Mouse (Mus musculus) intestine, embryonic 14.5 days (tissue): ENCODE results near the gene Olfr102. TPM values are rescaled to one million over a fixed set of nuclear protein-coding genes. Genes with fewer than 3 reads are reported as not detected.
A peak's percentile ranks its signal among the peaks of the same experiment; 100 is the strongest.

ENCODE experiments used
- ATAC-seq: fragments of 200-750 bp; cut with Nextera tagmentation; replicated peaks from 2 replicates; pipeline ENCODE4 v1.8.0; 2017; ENCODE audit warnings: low read depth, moderate number of reproducible peaks, moderate TSS enrichment, moderate library complexity; ENCODE audit not compliant: low FRiP score, low TSS enrichment
- DNase-seq: peaks from one replicate; pipeline ENCODE4 v3.0.0-alpha.2; 2018; ENCODE audit warnings: low spot score
- H3K27ac ChIP-seq: fragments of 300-500 bp; sonication (generic); 2 replicates; pipeline ENCODE4 v1.5.1; 2014; ENCODE audit warnings: low read depth, mild to moderate bottlenecking, control low read depth
- H3K27me3 ChIP-seq: fragments of 300-500 bp; sonication (generic); replicated peaks from 2 replicates; pipeline ENCODE4 v1.6.1; 2014; ENCODE audit warnings: low read length, control low read depth; ENCODE audit not compliant: control insufficient read depth, insufficient read depth
- H3K36me3 ChIP-seq: fragments of 300-500 bp; sonication (generic); 2 replicates; pipeline ENCODE4 v1.6.1; 2014; ENCODE audit warnings: low read length, control low read depth; ENCODE audit not compliant: control insufficient read depth, insufficient read depth
- H3K4me1 ChIP-seq: fragments of 300-500 bp; sonication (generic); replicated peaks from 2 replicates; pipeline ENCODE4 v1.6.1; 2014; ENCODE audit warnings: low read length, control low read depth, mixed read lengths; ENCODE audit not compliant: control insufficient read depth, insufficient read depth
- H3K4me2 ChIP-seq: fragments of 300-500 bp; sonication (generic); 2 replicates; pipeline ENCODE4 v1.6.1; 2014; ENCODE audit warnings: low read length
- H3K4me3 ChIP-seq: fragments of 300-500 bp; sonication (generic); 2 replicates; pipeline ENCODE4 v1.5.1; 2014; ENCODE audit warnings: low read depth, low read length, control low read depth, mixed read lengths
- H3K9ac ChIP-seq: fragments of 300-500 bp; sonication (generic); 2 replicates; pipeline ENCODE4 v1.6.1; 2014; ENCODE audit warnings: mild to moderate bottlenecking, low read length
- H3K9me3 ChIP-seq: fragments of 300-500 bp; sonication (generic); 2 replicates; pipeline ENCODE4 v1.6.1; 2016; ENCODE audit warnings: low read length, control low read depth; ENCODE audit not compliant: control insufficient read depth
- WGBS: fragments of 180-500 bp; shearing (Covaris S2); extraction: QIAGEN DNeasy Blood & Tissue Kit; methylation state at CpG from one replicate; pipeline ENCODE4 v1.1.7; 2014; 5-methylcytosine and 5-hydroxymethylcytosine counted together
- polyA plus RNA-seq: library from polyadenylated mRNA; unstranded; fragments of >200 nt; fragmentation: Nextera tagmentation; extraction: Ambion mirVana; gene quantifications from 2 replicates; pipeline ENCODE4 v1.2.1, GENCODE M21; 2014

Olfr102 gene
- not detected in 2 replicates for polyA plus RNA-seq

DNA sequence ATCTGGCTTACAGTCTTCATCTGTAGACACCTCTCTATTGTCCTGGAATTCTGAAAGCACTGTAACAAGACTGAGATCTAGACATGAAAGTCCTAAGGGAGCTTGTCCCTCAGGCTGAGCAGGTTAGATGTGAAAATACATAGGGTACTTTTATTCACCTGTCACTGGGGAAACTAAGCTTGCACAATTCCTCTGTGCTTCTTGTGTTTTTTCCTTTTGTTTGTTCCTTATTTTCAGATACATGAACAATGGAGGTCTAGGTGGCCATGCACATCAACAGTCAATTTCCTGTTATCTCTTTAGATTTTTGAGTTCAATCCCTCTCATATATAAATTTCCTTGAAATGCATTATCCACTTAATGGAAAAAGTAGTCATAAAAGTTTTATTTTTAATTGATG, at the start of gene Olfr102:
Olfr102 (minus strand) TSS at position 101 of the 400 bp plus-strand sequence.
- Histone ChIP-seq H3K9me3 (no peaks in the 10 kb centered on the region), H3K27me3 (no peaks in the 10 kb centered on the region), H3K4me3 (no peak within 1 kb of the TSS), H3K27ac (no peak within 1 kb of the TSS), H3K9ac (no peak within 1 kb of the TSS), H3K36me3 (no peaks in the 10 kb centered on the region), H3K4me1 (no peaks in the 10 kb centered on the region), H3K4me2 (no peak within 1 kb of the TSS)
- ATAC-seq = no peak
- DNase-seq = no peak

GRCm38 (mm10) chr17:37359282-37359681, 42.4 kb upstream of the Olfr102 start, which contains the start of gene Olfr104-ps:
TSS of gene Olfr104-ps (plus strand) at chr17:37359582.
- H3K27me3 ChIP-seq = no peaks in the 10 kb centered on the region
- no peak within 1 kb of the TSS for H3K27ac ChIP-seq
- no peaks in the 10 kb centered on the region for H3K36me3 ChIP-seq
- H3K4me2 ChIP-seq = no peak within 1 kb of the TSS
- DNase-seq (no peak), ATAC-seq (no peak)
- H3K9ac ChIP-seq = no peak within 1 kb of the TSS
- H3K4me3 ChIP-seq = no peak within 1 kb of the TSS
- H3K4me1 ChIP-seq = no peaks in the 10 kb centered on the region
- no peaks in the 10 kb centered on the region for H3K9me3 ChIP-seq

- Histone ChIP-seq H3K9me3 (no peaks in the 10 kb centered on the region), H3K9ac (no peak within 1 kb of the TSS), H3K4me1 (no peaks in the 10 kb centered on the region), H3K36me3 (no peaks in the 10 kb centered on the region), H3K4me2 (no peak within 1 kb of the TSS), H3K4me3 (no peak within 1 kb of the TSS), H3K27me3 (no peaks in the 10 kb centered on the region), H3K27ac (no peak within 1 kb of the TSS)
- DNase-seq (no peak), ATAC-seq (no peak)
- 90% methylated on average over 2 of the region's 2 CpGs for WGBS
Measured at GRCm38 (mm10) chr17:37339598-37339997, 22.7 kb upstream of the Olfr102 start, which contains the start of gene Olfr103. TSS of gene Olfr103 (minus strand) at chr17:37339698.

DNA sequence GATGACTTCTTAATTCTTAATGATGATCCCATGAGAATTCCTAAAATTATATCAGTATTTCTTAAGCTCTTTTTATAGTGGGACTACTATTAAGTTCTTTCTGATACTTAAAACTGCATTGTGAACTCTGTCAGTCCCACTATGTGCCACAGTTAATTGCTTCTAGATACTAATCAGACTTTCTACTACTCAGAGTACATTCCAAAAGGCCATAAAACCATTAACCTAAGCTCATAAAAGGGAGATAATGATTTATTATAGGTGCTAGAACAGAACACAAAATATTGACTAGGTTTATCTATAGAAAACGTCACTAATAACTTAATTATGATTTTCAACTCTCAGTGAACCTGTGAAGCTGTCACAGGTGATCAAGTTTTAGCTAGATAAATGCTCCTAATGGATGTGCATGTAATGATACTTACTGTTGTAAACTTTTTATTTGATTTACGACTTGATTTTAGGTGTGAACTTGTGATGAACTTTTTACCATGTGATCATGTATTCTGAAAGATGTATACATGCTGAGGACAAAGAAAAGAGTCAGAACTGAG, 6.6 kb downstream of the Olfr102 start:
- 32% methylated on average over 2 of the region's 2 CpGs for WGBS
- peak; percentile 78; the same call in 1 of the 2 replicates for ATAC-seq

DNA sequence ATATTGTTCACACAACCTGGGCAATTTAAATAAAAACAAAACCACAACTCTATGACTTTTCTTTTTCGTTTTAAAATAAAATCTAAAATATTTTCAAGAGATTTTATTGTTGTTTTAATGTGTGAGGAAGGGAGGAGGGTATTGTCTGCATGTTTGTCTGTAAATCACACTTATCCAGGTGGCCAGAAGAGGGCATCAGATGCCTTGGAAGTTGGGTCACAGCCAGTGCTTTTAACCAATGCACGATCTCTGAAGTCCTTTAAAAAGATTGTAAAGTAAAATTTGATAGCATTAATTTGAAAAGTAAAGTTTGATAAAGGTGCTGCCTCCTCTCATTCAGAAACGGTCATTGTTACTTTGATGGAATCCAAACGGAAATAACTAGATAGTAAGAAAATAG, 8.4 kb downstream of the Olfr102 start:
- Histone ChIP-seq H3K4me3 (no peak overlapping the region), H3K9me3 (no peaks in the 10 kb centered on the region), H3K27me3 (no peaks in the 10 kb centered on the region), H3K4me1 (no peaks in the 10 kb centered on the region), H3K27ac (no peak overlapping the region), H3K4me2 (no peak overlapping the region), H3K9ac (no peak overlapping the region), H3K36me3 (no peaks in the 10 kb centered on the region)
- WGBS = 38% methylated on average over 4 of the region's 4 CpGs
- ATAC-seq (no peak), DNase-seq (no peak)

More for the DNA sequence above, 6.6 kb downstream of the Olfr102 start:
- Histone ChIP-seq H3K27me3 (no peaks in the 10 kb centered on the region), H3K4me2 (no peak overlapping the region), H3K9ac (no peak overlapping the region), H3K4me1 (no peaks in the 10 kb centered on the region), H3K36me3 (no peaks in the 10 kb centered on the region), H3K4me3 (no peak overlapping the region), H3K27ac (no peak overlapping the region), H3K9me3 (no peaks in the 10 kb centered on the region)
- DNase-seq = no peak

- no peak within 1 kb of the TSS for H3K27ac ChIP-seq
- no peak within 1 kb of the TSS for H3K4me2 ChIP-seq
- H3K4me1 ChIP-seq = no peaks in the 10 kb centered on the region
- no peaks in the 10 kb centered on the region for H3K9me3 ChIP-seq
- no peak within 1 kb of the TSS for H3K4me3 ChIP-seq
- WGBS = 78% methylated on average over 4 of the region's 4 CpGs
- no peak within 1 kb of the TSS for H3K9ac ChIP-seq
- ATAC-seq (no peak), DNase-seq (no peak)
- no peaks in the 10 kb centered on the region for H3K36me3 ChIP-seq
- no peaks in the 10 kb centered on the region for H3K27me3 ChIP-seq
Measured at GRCm38 (mm10) chr17:37304213-37304612, 12.6 kb downstream of the Olfr102 start, which contains the start of gene Olfr101. TSS of gene Olfr101 (minus strand) at chr17:37304313.

DNA sequence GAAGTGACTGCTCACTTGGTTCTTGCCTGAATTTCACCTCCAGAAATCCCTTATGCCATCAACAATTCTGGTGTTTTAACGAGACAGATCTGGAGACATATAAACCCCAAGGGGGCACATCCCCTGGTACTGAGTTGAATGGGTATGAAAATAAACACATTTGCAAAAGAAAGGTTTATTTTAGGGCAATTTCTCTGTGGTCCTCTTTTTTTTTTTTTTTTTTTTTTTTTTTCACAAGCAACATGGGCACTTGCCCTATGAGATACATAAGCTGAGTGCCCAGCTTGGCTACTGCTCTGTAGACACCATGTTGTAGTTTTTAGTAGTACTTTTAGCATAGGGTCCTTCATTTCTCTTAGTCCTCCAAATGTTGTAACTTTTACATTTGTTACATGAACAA, 33.5 kb downstream of the Olfr102 start, which contains the start of gene Olfr99:
Olfr99 (minus strand) TSS at position 101 of the 400 bp plus-strand sequence.
- DNase-seq (no peak), ATAC-seq (no peak)
- H3K4me1 ChIP-seq = no peaks in the 10 kb centered on the region
- H3K36me3 ChIP-seq = no peaks in the 10 kb centered on the region
- 82% methylated on average over 1 of the region's 1 CpGs for WGBS
- H3K27me3 ChIP-seq = no peaks in the 10 kb centered on the region
- H3K4me3 ChIP-seq = no peak within 1 kb of the TSS
- H3K27ac ChIP-seq = no peak within 1 kb of the TSS
- no peak within 1 kb of the TSS for H3K9ac ChIP-seq
- H3K4me2 ChIP-seq = no peak within 1 kb of the TSS
- H3K9me3 ChIP-seq = no peaks in the 10 kb centered on the region

DNA sequence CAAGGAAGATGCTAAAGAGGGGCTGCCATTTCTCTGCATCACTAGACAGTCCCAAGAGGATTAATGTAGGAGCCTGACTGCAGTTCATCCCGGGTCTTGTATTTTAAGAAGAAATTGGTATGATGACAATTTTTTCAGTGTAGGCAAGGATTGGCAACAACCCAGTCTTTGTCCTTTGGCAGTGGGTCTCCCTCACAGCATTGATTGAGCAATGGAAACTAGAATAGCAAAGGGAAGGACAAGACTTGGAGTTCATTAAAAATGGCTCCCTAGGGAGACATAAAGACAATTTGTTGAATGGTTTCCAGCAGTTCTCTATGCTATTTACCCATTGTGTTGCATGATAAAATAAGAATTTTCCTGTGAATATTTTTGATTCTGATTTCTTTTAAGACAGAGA, 36.5 kb downstream of the Olfr102 start:
- H3K27ac ChIP-seq = no peak overlapping the region
- H3K27me3 ChIP-seq = no peaks in the 10 kb centered on the region
- no peak overlapping the region for H3K9ac ChIP-seq
- H3K36me3 ChIP-seq = no peaks in the 10 kb centered on the region
- H3K4me2 ChIP-seq = no peak overlapping the region
- ATAC-seq = no peak
- no peaks in the 10 kb centered on the region for H3K9me3 ChIP-seq
- DNase-seq = no peak
- H3K4me1 ChIP-seq = no peaks in the 10 kb centered on the region
- WGBS = 76% methylated on average over 1 of the region's 1 CpGs
- no peak overlapping the region for H3K4me3 ChIP-seq

DNA sequence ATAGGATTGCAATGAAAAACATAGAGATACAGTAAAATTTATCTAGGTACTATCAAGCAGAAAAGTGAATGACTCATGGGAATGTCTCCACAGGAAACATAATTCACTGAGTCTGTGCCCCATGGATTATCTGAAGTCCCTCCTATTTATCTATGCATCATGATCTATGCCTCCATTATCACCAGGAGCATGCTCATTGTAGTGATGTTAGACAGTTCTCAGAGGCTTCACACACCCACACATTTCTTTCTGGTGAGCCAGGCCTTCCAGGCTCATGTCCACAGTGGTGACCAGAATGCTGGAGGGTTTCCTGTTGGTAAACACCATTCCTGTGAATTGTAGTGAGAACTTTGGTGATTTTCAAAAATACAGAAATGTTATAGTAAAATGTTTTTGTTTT, 40.3 kb downstream of the Olfr102 start:
- no peak for ATAC-seq
- no peak overlapping the region for H3K4me2 ChIP-seq
- no peaks in the 10 kb centered on the region for H3K4me1 ChIP-seq
- no peaks in the 10 kb centered on the region for H3K36me3 ChIP-seq
- no peak overlapping the region for H3K27ac ChIP-seq
- no peaks in the 10 kb centered on the region for H3K27me3 ChIP-seq
- H3K9ac ChIP-seq = no peak overlapping the region
- DNase-seq = no peak
- H3K4me3 ChIP-seq = no peak overlapping the region
- H3K9me3 ChIP-seq = no peaks in the 10 kb centered on the region
